Mouse (Mus musculus) cortical plate, adult 2 months (tissue): ENCODE measurements around the gene Bicc1.

ENCODE experiments used
- CTCF ChIP-seq: fragments of 200-500 bp; IDR thresholded peaks from 2 replicates; pipeline ENCODE4 v1.5.1; 2011; ENCODE audit warnings: mild to moderate bottlenecking, control low read depth, low read length; ENCODE audit not compliant: insufficient read depth; ENCODE audit errors: extremely low read depth
- POLR2A ChIP-seq: fragments of 200-500 bp; IDR thresholded peaks from 2 replicates; pipeline ENCODE4 v1.6.1; 2011; ENCODE audit warnings: mild to moderate bottlenecking, low read length, control low read depth; ENCODE audit not compliant: insufficient read depth; ENCODE audit errors: extremely low read depth

DNA sequence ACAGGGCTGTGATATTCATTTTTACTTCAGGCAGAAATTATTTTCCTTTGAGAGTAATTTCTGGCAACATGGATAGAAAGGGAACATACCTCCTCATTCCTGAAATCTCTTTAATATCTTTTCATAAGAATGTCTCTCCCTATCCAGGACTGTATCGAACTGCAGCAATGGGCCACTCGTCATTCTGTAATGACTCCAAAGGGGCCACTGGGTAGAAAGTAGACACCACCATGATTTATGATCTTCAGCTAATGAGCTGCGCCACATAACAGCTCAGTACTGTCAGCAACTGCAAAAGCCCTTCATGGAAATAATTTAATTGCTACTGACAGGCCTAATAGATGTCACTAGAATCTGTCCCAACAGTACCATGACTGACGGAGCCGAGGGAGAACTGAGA is 139.0 kb downstream of the Bicc1 start:
- TF ChIP-seq CTCF (no peak), POLR2A (no peak)
